Mouse (Mus musculus): Measurements from ENCODE around the gene Eef1akmt2. TPM values are rescaled to one million over a fixed set of nuclear protein-coding genes. Genes with fewer than 3 reads are reported as not detected.

Gene Eef1akmt2
- polyA plus RNA-seq, 1 experiment from 2014 or later = 39.0 TPM

DNA sequence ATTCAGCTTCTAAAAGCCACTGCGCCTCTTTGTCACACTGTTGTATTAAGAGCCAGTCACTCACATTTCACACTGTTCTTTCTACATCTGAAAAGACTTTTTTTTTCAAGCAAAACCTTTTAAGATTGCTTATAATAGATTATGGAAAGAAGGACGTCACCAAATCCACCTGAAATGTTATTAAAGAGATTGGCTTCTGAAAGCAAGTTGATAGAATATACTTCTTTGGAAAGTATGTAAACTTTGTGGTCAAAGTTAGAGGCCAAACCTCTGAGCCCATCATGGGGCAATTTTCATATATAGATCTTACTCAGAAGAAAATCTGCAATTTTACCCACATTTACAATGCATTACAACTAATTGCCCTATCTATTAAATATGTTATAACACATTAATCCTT, 35.9 kb downstream of the Eef1akmt2 start:
- no peak overlapping the region for H3K4me3 ChIP-seq (ENCODE audit: low read depth, low read length)
- no peaks in the 10 kb centered on the region for H3K9me3 ChIP-seq (ENCODE audit: control insufficient read depth, low read length)
- H3K4me1 ChIP-seq (replicated peaks; ENCODE audit: control insufficient read depth, insufficient read depth) = peaks cover 2% of the 10 kb centered on the region; the same call in 1 of the 2 replicates
- no peak for DNase-seq (ENCODE audit: low spot score)
- TF ChIP-seq CTCF (IDR thresholded peaks at IDR 0.05; ENCODE audit: low read depth) = no peak
- no peak for TF ChIP-seq EP300 (optimal IDR thresholded peaks at IDR 0.05)
- H3K4me2 ChIP-seq (replicated peaks; ENCODE audit: low read depth) = no peak overlapping the region
- no peak overlapping the region for H3K9ac ChIP-seq (ENCODE audit: low read length)
- WGBS = 55% methylated on average over 2 of the region's 2 CpGs
- H3K27ac ChIP-seq (replicated peaks) = no peak overlapping the region
- H3K27me3 ChIP-seq (ENCODE audit: control insufficient read depth, insufficient read depth, low read length) = no peaks in the 10 kb centered on the region
- H3K36me3 ChIP-seq (ENCODE audit: control insufficient read depth, insufficient read depth, low read length) = no peaks in the 10 kb centered on the region
- ATAC-seq (ENCODE audit: low FRiP score, low TSS enrichment) = no peak

- Histone ChIP-seq H3K27ac (replicated peaks) (no peak overlapping the region), H3K36me3 (ENCODE audit: control insufficient read depth, insufficient read depth, low read length) (no peaks in the 10 kb centered on the region), H3K4me2 (replicated peaks; ENCODE audit: low read depth) (no peak overlapping the region), H3K27me3 (ENCODE audit: control insufficient read depth, insufficient read depth, low read length) (no peaks in the 10 kb centered on the region), H3K4me1 (replicated peaks; ENCODE audit: control insufficient read depth, insufficient read depth) (peaks cover 8% of the 10 kb centered on the region), H3K9ac (ENCODE audit: low read length) (no peak overlapping the region), H3K4me3 (ENCODE audit: low read depth, low read length) (no peak overlapping the region), H3K9me3 (ENCODE audit: control insufficient read depth, low read length) (no peaks in the 10 kb centered on the region)
- WGBS = 63% methylated on average over 5 of the region's 5 CpGs
- ATAC-seq (ENCODE audit: low FRiP score, low TSS enrichment) = no peak
- no peak for DNase-seq (ENCODE audit: low spot score)
- TF ChIP-seq CTCF (IDR thresholded peaks at IDR 0.05; ENCODE audit: low read depth) (peak; percentile 55), EP300 (optimal IDR thresholded peaks at IDR 0.05) (no peak)
Observed at GRCm38 (mm10) chr7:132815081-132815480, 37.4 kb downstream of the Eef1akmt2 start.

DNA sequence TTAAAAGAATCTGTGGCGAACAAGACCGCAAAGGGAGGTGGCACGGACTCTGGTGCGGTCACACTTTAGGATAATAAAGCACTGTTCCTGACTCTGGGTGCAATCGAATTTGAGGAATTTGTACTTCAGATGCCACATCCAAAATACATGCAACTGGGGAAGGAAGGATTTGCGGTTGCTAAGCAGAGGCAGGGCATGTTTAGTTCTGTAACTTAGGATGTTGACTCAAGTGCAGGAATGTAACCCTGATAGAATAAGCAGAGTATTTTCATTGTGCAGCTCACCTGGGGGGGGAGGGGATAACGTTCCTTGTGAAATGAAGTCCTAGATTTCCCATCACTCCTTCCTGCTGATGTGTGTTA, 38.4 kb downstream of the Eef1akmt2 start:
- H3K4me1 ChIP-seq (replicated peaks; ENCODE audit: control insufficient read depth, insufficient read depth) = peaks cover 15% of the 10 kb centered on the region
- DNase-seq (ENCODE audit: low spot score) = peak; percentile 53
- WGBS = 3% methylated on average over 7 of the region's 7 CpGs
- no peaks in the 10 kb centered on the region for H3K36me3 ChIP-seq (ENCODE audit: control insufficient read depth, insufficient read depth, low read length)
- H3K27ac ChIP-seq (replicated peaks) = peak overlapping the region; percentile 93
- TF ChIP-seq EP300 (optimal IDR thresholded peaks at IDR 0.05) (no peak), CTCF (IDR thresholded peaks at IDR 0.05; ENCODE audit: low read depth) (no peak)
- peak overlapping the region; percentile 72 for H3K4me3 ChIP-seq (ENCODE audit: low read depth, low read length)
- no peaks in the 10 kb centered on the region for H3K27me3 ChIP-seq (ENCODE audit: control insufficient read depth, insufficient read depth, low read length)
- no peak for ATAC-seq (ENCODE audit: low FRiP score, low TSS enrichment)
- no peaks in the 10 kb centered on the region for H3K9me3 ChIP-seq (ENCODE audit: control insufficient read depth, low read length)
- peak overlapping the region; percentile 95 for H3K4me2 ChIP-seq (replicated peaks; ENCODE audit: low read depth)
- H3K9ac ChIP-seq (ENCODE audit: low read length) = peak overlapping the region; percentile 87

DNA sequence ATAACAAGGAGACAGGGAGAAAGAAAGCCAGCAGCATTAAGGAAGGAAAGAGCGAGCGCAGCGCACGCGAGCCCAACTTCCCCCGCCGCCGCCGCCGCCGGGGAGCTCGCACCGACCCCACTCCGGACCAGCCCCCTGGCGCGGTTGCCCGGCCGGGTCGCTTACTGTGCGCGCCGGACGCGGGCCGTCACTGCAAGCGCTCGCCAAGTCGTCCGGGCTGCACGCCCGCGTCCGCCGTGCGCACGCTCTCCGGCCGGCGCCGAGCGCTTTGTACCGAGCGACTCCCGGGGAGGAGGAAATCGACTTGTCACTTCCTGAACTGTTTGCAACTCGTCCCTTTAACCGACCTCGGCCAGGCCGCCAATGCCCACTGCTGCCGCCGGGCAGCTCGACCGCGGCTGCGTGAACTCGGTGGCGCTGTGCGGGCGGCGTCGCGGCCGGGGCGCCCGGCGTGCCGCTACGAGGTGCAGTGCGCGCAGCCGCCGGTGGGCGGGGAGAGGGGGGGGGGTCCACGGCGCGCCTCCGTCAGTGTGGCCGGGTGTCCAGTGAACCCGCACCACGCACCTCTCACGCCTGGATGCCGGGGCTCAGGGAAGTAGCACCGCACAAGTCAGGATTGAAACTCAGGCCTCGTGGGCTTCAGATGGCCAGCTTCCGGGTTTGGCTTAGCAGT, 38.9 kb downstream of the Eef1akmt2 start, which contains the start of gene Fam53b:
TSS of gene Fam53b (minus strand) at position 471 of the 673 bp plus-strand sequence.
- Histone ChIP-seq H3K4me2 (replicated peaks; ENCODE audit: low read depth) (peak within 1 kb of the TSS; percentile 95), H3K4me1 (replicated peaks; ENCODE audit: control insufficient read depth, insufficient read depth) (peaks cover 20% of the 10 kb centered on the region), H3K36me3 (ENCODE audit: control insufficient read depth, insufficient read depth, low read length) (no peaks in the 10 kb centered on the region), H3K27me3 (ENCODE audit: control insufficient read depth, insufficient read depth, low read length) (no peaks in the 10 kb centered on the region), H3K9me3 (ENCODE audit: control insufficient read depth, low read length) (no peaks in the 10 kb centered on the region), H3K27ac (replicated peaks) (peak within 1 kb of the TSS; percentile 93), H3K9ac (ENCODE audit: low read length) (peak within 1 kb of the TSS; percentile 87), H3K4me3 (ENCODE audit: low read depth, low read length) (peak within 1 kb of the TSS; percentile 72)
- peak; percentile 81 for DNase-seq (ENCODE audit: low spot score)
- TF ChIP-seq EP300 (optimal IDR thresholded peaks at IDR 0.05) = no peak
- TF ChIP-seq CTCF (IDR thresholded peaks at IDR 0.05; ENCODE audit: low read depth) = no peak; the same call in 1 of the 2 replicates
- peak; percentile 70 for ATAC-seq (ENCODE audit: low FRiP score, low TSS enrichment)
- under 1% methylated on average over 65 of the region's 85 CpGs for WGBS

GRCm38 (mm10) chr7:132812619-132813415, 39.7 kb downstream of the Eef1akmt2 start:
- peak overlapping the region; percentile 87 for H3K9ac ChIP-seq (ENCODE audit: low read length)
- under 1% methylated on average over 58 of the region's 59 CpGs for WGBS
- no peaks in the 10 kb centered on the region for H3K36me3 ChIP-seq (ENCODE audit: control insufficient read depth, insufficient read depth, low read length)
- H3K4me2 ChIP-seq (replicated peaks; ENCODE audit: low read depth) = peak overlapping the region; percentile 95
- peak; percentile 58 for DNase-seq (ENCODE audit: low spot score)
- TF ChIP-seq EP300 (optimal IDR thresholded peaks at IDR 0.05) = no peak
- H3K4me1 ChIP-seq (replicated peaks; ENCODE audit: control insufficient read depth, insufficient read depth) = peaks cover 20% of the 10 kb centered on the region
- H3K27me3 ChIP-seq (ENCODE audit: control insufficient read depth, insufficient read depth, low read length) = no peaks in the 10 kb centered on the region
- ATAC-seq (ENCODE audit: low FRiP score, low TSS enrichment) = peak; percentile 36; the same call in 1 of the 2 replicates
- H3K4me3 ChIP-seq (ENCODE audit: low read depth, low read length) = peak overlapping the region; percentile 72
- H3K27ac ChIP-seq (replicated peaks) = peak overlapping the region; percentile 93
- no peaks in the 10 kb centered on the region for H3K9me3 ChIP-seq (ENCODE audit: control insufficient read depth, low read length)

Measured in stomach, postnatal 0 days (tissue).